Mouse (Mus musculus): ENCODE results near the gene Inpp5f.

DNA sequence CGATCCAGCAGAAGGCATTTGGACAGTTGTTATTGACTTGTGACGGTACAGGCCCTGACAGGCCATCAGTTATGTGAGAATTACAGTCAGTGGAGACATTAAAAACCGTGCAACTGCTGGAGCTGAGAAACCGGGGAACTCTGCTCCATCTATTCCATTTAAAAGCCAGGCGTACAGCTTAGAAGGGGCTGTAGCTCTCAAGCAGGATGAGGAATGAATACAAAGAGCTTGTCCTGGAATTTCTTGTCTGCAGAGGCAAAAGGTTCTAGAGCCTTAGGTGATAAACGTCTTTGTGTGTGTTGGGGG is 18.2 kb upstream of the Inpp5f start:
- TF ChIP-seq TAL1 (conservative IDR thresholded peaks at IDR 0.05; ENCODE audit: low read depth, low read length): no peak
- no peak for TF ChIP-seq CTCF (IDR thresholded peaks at IDR 0.05; ENCODE audit: low read depth, low read length)
- TF ChIP-seq GATA1 (IDR thresholded peaks at IDR 0.05; ENCODE audit: borderline replicate concordance, low read length): no peak
- TF ChIP-seq GATA2 (IDR thresholded peaks at IDR 0.05; ENCODE audit: borderline replicate concordance, low read depth, low read length): no peak

Data from G1E (cell line).